Mouse (Mus musculus) erythroblast, embryonic 14.5 days (primary cell): ENCODE data around the gene Dock7. TPM values are rescaled to one million over a fixed set of nuclear protein-coding genes. Genes with fewer than 3 reads are reported as not detected.
A peak's percentile ranks its signal among the peaks of the same experiment; 100 is the strongest.

Experiments used
- H3K27me3 ChIP-seq: 2 replicates; pipeline ENCODE4 v1.6.1; 2012; ENCODE audit warnings: inconsistent platforms; ENCODE audit not compliant: control insufficient read depth
- H3K36me3 ChIP-seq: 2 replicates; pipeline ENCODE4 v1.6.1; 2012; ENCODE audit warnings: mild to moderate bottlenecking, inconsistent platforms; ENCODE audit not compliant: control insufficient read depth
- H3K4me1 ChIP-seq: 2 replicates; pipeline ENCODE4 v1.6.1; 2012; ENCODE audit warnings: inconsistent platforms; ENCODE audit not compliant: control insufficient read depth
- H3K4me3 ChIP-seq: replicated peaks from 2 replicates; pipeline ENCODE3; 2012; ENCODE audit warnings: moderate library complexity, mild to moderate bottlenecking, inconsistent platforms
- H3K9me3 ChIP-seq: 2 replicates; pipeline ENCODE4 v1.6.1; 2012; ENCODE audit warnings: low read length, inconsistent platforms, mixed read lengths; ENCODE audit not compliant: control insufficient read depth
- GATA1 ChIP-seq: IDR thresholded peaks from 2 replicates; pipeline ENCODE4 v1.6.1; 2012; ENCODE audit warnings: low read length, inconsistent platforms, mixed read lengths
- TAL1 ChIP-seq: IDR thresholded peaks from 3 replicates; pipeline ENCODE4 v1.6.1; 2012; ENCODE audit warnings: low read length, inconsistent platforms, mixed read lengths
- polyA plus RNA-seq: library from polyadenylated mRNA; stranded (reverse); fragments of >175 nt; gene quantifications from 2 replicates; pipeline ENCODE4 v1.2.3, GENCODE M21; 2012

Gene Dock7
- polyA plus RNA-seq, 1 experiment: 0.07 TPM

DNA sequence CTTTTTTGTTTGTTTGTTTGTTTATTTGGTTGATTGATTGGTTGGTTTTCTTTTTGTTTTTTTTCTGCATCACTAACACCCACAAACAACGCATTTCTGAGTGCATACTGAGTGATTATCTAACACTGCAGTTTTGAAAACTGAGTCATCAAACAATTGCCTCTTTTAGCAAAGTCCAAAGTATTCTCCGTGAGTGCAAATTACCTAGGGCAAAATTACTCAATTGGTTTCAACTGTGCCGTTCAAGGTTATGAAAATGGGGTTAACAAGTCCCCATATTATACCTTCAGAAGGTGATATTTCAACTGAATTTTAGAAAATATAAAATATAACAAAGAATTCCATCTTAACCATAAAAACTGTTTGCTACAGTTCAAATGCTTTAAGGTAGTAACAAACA lies 74.2 kb downstream of the Dock7 start:
- Histone ChIP-seq H3K36me3 (peaks cover 16% of the 10 kb centered on the region), H3K4me1 (peaks cover 26% of the 10 kb centered on the region), H3K4me3 (no peak overlapping the region), H3K27me3 (no peaks in the 10 kb centered on the region), H3K9me3 (no peaks in the 10 kb centered on the region)
- TF ChIP-seq GATA1 (no peak), TAL1 (no peak)

DNA sequence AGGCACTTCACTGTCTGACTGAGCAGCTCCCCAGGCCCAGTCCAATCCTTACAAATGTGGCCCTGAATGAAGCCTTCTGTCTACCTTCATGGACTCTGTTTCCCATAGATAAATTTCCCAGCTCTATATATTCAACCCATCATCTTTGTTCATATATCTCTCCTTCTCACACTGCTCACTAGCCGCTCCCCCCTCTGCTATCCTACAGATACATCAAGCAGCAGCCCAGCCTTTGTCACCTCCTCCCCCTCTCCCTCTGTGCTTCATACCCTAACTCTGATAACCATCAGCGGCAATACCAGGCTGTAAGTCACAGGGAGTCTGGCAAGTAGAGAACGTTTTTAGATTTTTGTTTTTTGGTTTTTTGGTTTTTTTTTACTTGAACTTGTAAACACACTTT lies 75.9 kb downstream of the Dock7 start:
- no peaks in the 10 kb centered on the region for H3K27me3 ChIP-seq
- H3K4me3 ChIP-seq: no peak overlapping the region
- H3K9me3 ChIP-seq: no peaks in the 10 kb centered on the region
- H3K36me3 ChIP-seq: peaks cover 14% of the 10 kb centered on the region
- TF ChIP-seq TAL1 (no peak), GATA1 (no peak)
- peaks cover 26% of the 10 kb centered on the region for H3K4me1 ChIP-seq

DNA sequence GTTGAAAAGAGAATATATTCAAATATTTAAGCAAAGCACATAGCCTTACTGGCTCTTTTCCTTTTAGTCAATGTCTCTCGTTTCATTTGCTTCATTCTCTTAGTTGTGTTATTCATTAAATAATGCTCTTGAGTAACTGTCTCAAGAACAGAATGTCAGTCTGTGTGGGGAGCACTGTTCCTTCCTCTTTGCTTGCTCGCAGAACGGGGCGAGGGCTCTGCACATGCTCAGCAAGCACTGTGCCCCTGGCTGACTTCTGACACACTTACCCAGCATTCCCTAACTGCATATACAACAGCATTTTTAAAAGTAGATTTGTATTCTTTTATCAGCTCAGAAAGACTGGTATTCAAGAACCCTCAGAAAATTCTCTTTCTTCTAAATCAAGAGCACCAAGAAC lies 87.8 kb downstream of the Dock7 start:
- Histone ChIP-seq H3K36me3 (no peaks in the 10 kb centered on the region; the same call in 1 of the 2 replicates), H3K4me3 (no peak overlapping the region), H3K4me1 (no peaks in the 10 kb centered on the region), H3K9me3 (no peaks in the 10 kb centered on the region), H3K27me3 (no peaks in the 10 kb centered on the region)
- no peak for TF ChIP-seq TAL1
- no peak for TF ChIP-seq GATA1

DNA sequence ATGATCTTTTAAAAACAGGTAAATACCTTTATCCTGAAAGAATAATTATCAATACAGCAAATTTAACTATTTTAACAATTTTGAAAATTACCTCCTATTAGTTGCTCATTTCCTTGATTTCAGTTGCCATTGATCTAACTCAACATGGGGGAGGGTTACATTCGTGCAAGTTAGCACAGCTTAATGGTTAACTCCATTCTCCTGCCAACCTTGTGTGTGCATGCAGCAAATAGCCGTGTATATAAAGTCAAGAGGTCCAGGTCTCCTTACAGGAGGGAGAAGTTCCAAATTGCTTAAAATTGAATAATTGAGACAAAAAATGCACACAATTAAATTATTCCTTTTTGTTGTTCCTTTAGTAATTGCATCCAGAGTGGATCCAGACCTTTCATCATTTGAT lies 90.0 kb downstream of the Dock7 start, which contains the start of gene Angptl3:
Gene Angptl3 (plus strand): TSS at position 269 of the 400 bp plus-strand sequence.
- peak within 1 kb of the TSS; percentile 25 for H3K4me3 ChIP-seq
- TF ChIP-seq TAL1 (no peak), GATA1 (no peak)

DNA sequence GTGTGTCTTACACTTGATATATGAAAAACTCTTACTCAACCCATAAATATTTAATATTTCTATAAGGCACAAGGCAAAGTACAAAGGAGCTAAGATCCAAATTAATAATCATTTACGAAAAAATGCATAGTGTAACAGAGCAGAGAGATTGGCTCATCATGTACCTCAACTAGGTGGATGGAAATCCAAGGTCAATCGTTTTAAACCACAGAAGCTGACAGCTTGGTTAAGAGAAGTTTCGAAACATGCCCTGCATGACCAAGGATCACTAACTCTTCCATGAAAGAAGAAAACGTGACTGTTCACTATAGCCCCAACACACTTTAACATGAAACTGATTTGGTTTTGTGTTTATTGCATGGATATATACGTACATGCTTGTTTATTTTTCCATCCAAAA lies 92.3 kb downstream of the Dock7 start:
- no peaks in the 10 kb centered on the region for H3K27me3 ChIP-seq
- H3K4me1 ChIP-seq: no peaks in the 10 kb centered on the region
- no peaks in the 10 kb centered on the region for H3K36me3 ChIP-seq
- no peaks in the 10 kb centered on the region for H3K9me3 ChIP-seq
- no peak overlapping the region for H3K4me3 ChIP-seq
- no peak for TF ChIP-seq TAL1
- TF ChIP-seq GATA1: no peak

More for the DNA sequence above, 90.0 kb downstream of the Dock7 start, which contains the start of gene Angptl3:
- Histone ChIP-seq H3K9me3 (no peaks in the 10 kb centered on the region), H3K36me3 (no peaks in the 10 kb centered on the region), H3K27me3 (no peaks in the 10 kb centered on the region), H3K4me1 (no peaks in the 10 kb centered on the region)

DNA sequence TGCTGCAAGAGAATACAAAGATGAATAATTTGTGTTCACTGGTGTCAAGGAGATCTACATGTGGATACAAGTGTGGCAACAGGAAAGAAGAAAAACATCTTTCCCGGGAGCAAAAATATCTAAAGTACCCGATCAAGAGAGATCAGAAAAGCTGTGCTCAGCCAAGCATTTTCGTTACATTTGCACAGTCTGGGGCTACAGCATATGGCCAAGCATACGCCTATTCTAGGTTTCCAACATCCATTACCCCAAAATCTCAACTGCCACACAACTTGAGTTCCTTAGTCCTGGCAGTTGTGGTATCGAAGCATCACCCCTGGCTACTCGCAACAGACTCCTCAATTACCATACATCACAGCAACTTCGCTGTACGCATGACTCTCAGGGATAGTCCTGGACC lies 98.5 kb downstream of the Dock7 start:
- Histone ChIP-seq H3K4me1 (no peaks in the 10 kb centered on the region), H3K4me3 (no peak overlapping the region), H3K9me3 (no peaks in the 10 kb centered on the region), H3K27me3 (no peaks in the 10 kb centered on the region), H3K36me3 (peaks cover 2% of the 10 kb centered on the region)
- no peak for TF ChIP-seq TAL1
- TF ChIP-seq GATA1: no peak

DNA sequence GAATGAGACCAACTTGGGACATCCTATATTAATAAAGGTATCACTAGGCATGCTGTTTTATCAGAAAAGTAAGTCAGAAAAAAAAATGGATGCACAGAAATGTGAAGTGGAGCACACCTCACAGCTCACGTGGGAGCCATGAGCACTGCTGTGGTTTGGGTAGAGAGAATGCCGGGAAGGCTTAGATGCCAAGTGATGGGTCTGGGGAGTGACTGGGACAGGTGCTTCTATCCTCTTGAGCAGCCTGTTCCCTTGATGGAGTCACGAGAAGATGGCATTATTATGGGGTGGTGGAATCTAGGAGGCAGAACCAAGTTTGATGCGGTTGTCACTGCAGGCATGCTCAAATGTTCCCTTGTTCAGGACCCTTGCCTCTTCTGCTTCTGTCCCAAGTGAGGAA lies 109.7 kb downstream of the Dock7 start:
- Histone ChIP-seq H3K4me3 (no peak overlapping the region), H3K9me3 (no peaks in the 10 kb centered on the region), H3K27me3 (no peaks in the 10 kb centered on the region), H3K36me3 (peaks cover 14% of the 10 kb centered on the region), H3K4me1 (no peaks in the 10 kb centered on the region)
- TF ChIP-seq TAL1: no peak
- TF ChIP-seq GATA1: no peak

DNA sequence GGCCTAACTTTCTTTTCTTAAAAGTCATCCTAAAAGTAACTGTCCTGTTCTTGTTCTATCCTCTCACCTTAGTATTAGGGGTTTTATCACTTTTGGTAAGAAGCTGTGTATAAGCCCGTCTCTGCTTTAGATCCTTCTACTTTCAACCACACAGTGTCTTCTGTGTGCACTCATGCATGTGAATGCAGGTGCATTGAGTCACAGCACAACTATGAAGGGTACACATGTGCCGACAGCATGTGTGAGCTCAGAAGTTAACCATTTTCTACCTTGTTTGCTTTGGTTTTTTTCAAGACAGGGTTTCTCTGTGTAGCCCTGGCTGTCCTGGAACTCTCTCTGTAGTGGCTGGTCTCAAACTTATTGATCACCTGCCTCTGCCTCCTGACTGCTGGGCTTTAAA lies 114.4 kb downstream of the Dock7 start:
- Histone ChIP-seq H3K4me3 (no peak overlapping the region), H3K4me1 (no peaks in the 10 kb centered on the region), H3K9me3 (no peaks in the 10 kb centered on the region), H3K27me3 (no peaks in the 10 kb centered on the region), H3K36me3 (peaks cover 10% of the 10 kb centered on the region)
- TF ChIP-seq TAL1 (no peak), GATA1 (no peak)

DNA sequence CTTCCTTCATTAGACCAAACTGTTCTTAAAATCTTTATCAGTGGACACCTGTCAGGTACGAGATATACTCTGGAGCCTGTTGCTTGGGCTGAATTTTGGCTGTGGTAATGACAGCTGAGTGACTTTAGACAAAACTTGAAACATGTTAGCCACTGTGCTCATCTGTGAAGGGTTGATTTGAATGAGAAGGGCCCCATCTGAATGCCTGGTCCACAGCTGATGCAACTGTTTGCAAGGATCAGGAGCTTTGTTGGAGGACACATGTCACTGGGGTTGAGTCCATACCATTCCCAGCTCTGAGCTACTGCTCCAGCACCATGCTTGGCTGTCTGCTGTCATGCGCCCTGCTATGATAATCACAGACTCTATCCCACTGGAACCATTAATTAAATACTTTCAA lies 115.1 kb downstream of the Dock7 start:
- H3K27me3 ChIP-seq: no peaks in the 10 kb centered on the region
- no peaks in the 10 kb centered on the region for H3K9me3 ChIP-seq
- no peaks in the 10 kb centered on the region for H3K4me1 ChIP-seq
- no peak overlapping the region for H3K4me3 ChIP-seq
- TF ChIP-seq GATA1 (no peak), TAL1 (no peak)
- H3K36me3 ChIP-seq: peaks cover 6% of the 10 kb centered on the region

DNA sequence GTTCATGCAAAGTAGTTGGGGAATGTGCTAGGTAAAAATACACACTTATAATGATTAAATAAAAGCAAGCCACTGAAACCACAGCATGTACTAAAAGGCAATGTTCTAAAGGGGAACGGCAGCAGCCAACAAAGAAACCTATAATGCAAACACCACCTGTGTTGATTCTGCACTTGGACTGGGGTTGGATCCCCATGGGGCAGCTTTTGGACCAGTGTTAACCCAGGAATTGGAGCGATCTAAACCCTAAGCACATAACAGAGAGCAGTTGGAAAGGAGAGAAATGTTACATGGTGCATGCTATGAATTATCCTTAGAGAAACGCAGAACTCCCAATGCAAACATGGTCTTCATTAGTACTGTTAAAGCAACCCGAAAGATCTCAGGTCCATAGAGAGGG lies 127.2 kb downstream of the Dock7 start:
- no peaks in the 10 kb centered on the region for H3K27me3 ChIP-seq
- TF ChIP-seq GATA1: no peak
- no peaks in the 10 kb centered on the region for H3K9me3 ChIP-seq
- no peak overlapping the region for H3K4me3 ChIP-seq
- no peaks in the 10 kb centered on the region for H3K4me1 ChIP-seq
- H3K36me3 ChIP-seq: peaks cover 10% of the 10 kb centered on the region
